Mouse (Mus musculus): ENCODE data around the gene Ube2cbp.

DNA sequence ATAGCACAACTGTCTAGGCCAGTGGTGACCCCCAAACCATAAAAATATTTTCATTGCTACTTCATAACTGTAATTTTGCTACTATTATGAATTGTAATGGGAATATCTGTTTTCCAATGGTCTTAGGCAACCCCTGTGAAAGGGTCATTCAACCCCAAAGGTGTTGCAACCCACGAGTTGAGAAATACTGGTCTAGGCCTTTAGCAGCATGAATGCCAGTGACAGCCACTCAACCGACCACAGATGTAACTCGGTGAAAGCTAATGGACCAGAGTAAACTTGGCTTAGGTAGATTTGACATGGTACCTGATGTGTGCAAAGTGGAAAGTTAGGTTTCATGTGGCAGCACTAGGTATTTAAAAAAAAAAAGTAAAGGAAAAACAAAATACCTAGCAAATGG is 108.9 kb downstream of the Ube2cbp start:
- TF ChIP-seq CTCF (IDR thresholded peaks at IDR 0.05; ENCODE audit: low read depth) (no peak), EP300 (IDR thresholded peaks at IDR 0.05; ENCODE audit: low read depth) (no peak)
